Mouse (Mus musculus): ENCODE measurements around the gene Slc27a3. TPM values are rescaled to one million over a fixed set of nuclear protein-coding genes. Genes with fewer than 3 reads are reported as not detected.
"Not testable (repeated sequence)": the region's sequence is repeated elsewhere in the genome, so short reads cannot be mapped to it uniquely, and the experiment has no call there.

Gene Slc27a3
- total RNA-seq, 2 experiments from 2014 or later, result not detected

DNA sequence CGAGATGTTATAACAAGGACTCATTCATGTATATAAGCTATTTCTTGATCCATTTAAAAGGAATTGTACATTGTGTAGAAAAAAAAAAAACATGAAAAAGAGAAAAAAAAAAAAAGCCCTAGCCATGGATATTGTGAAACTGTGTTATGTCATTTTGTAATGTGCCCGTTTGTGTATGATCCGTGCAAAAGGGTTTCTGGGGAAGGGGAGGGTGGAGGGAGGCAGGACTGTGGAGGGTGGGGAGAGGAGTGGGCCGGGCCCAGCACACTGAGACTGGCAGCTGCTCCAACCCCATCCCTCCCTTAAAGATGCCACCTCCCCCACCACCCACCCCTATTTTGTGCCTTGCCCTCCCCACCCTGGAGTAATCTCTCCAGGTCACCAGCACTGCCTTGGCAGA lies 28.3 kb downstream of the Slc27a3 start:
- ATAC-seq (replicated peaks; ENCODE audit: low FRiP score, poor library complexity, severe bottlenecking), result no peak

DNA sequence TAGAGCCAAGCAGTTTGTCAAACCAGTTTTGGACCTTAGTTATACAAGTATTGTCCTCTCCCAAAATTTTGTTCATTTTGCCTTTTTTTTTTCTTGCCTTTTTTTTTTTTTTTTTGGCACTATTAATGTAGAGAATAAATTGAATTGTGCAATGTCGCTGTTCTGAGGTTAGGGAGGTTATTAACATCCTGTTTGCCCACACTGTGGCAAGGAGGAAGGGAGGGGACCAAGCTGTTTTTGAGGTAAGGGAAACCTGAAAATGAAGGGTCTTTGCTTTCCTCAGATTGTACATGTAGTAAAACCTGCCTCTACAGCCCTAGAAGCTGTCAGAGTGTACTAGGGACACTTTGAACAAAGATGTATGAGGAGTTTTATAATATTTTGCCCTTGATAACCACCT lies 30.5 kb downstream of the Slc27a3 start:
- no peak for ATAC-seq (replicated peaks; ENCODE audit: low FRiP score, poor library complexity, severe bottlenecking)

DNA sequence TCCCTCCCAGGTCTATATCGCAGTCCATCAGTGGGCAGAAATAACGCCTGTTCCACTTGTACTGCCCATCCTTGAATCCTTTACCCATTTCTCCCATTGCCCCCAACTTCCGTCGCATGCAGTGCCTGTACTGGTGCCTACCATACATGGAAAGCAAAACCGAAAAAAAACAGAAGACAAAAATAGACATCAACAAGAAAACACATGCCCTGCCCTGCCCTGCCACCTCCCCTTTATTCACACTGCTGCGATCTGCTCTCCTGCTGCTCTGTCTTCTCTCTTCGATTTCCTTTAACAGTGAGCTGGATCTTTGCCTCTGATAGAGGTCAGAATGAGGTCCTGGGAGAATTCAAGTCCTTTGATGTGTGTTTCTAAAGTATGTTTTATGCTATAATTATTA lies 31.8 kb downstream of the Slc27a3 start:
- no peak for ATAC-seq (replicated peaks; ENCODE audit: low FRiP score, poor library complexity, severe bottlenecking)

DNA sequence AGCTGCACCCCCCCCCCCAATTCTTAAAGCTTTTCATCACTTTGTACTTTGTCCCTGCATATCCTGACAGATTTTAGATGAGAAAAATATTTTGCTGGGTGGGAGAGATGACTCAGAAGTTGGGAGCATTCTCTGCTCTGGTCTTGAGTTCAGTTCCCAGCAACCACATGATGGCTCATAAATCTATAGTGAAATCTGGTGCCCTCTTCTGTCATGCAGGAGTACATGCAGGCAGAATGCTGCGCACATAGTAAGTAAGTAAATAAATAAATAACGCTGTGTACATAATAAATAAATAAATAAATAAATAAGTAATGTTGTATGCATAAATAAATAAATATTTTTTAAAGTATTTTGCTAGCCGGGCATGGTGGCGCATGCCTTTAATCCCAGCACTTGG lies 41.9 kb downstream of the Slc27a3 start:
- no peak for ATAC-seq (replicated peaks; ENCODE audit: low FRiP score, poor library complexity, severe bottlenecking)

DNA sequence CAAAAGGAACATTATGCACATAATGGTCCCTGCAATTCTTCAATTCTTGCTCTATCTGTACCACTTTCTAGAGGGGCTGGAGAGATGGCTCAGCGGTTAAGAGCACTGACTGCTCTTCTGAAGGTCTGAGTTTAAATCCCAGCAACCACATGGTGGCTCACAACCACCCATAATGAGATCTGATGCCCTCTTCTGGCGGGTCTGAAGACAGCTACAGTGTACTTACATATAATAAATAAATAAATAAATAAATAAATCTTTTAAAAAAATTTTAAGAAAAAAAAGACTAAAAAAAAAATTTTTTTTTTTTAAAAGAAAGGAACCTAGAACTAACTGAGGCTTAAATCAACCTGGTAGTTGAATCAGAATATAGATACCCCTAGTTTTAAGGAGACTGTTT lies 46.9 kb downstream of the Slc27a3 start:
- ATAC-seq (replicated peaks; ENCODE audit: low FRiP score, poor library complexity, severe bottlenecking), result not testable (repeated sequence)

DNA sequence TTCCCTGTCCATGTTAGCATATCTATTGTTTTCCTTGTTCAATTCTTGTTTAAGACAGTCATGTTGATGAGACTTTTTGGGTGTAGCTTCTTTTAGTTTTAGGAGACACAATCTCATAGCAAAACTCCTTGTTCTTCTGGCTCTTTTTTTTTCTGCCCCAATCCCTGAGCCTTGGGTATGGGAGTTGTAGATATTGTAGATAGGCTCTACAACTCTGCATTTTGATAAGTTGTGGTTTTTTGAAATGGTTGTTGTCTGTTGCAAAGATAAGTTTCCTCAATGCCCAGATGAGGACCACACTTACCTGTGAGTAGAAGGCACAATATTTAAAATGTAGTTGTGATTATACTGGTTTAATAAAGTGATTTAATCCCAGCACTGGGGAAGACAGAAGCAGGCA lies 49.6 kb downstream of the Slc27a3 start:
- ATAC-seq (replicated peaks; ENCODE audit: low FRiP score, poor library complexity, severe bottlenecking), result no peak

DNA sequence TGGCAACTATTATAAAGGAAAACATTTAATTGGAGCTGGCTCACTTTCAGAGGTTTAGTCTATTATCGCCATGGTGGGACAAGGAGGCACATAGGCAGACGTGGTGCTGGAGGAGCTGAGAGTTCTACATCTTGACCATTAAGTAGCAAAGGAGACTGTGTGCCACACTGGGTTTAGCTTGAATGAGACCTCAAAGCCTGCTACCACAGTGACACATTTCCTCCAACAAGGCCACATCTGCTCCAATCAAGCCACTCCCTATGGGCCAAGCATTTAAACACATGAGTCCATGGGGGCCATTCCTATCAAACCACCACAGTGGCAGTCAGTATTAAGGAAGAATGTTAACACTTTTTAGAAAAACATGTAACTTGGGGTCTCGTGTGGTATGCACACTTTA lies 51.5 kb downstream of the Slc27a3 start:
- no peak for ATAC-seq (replicated peaks; ENCODE audit: low FRiP score, poor library complexity, severe bottlenecking)

DNA sequence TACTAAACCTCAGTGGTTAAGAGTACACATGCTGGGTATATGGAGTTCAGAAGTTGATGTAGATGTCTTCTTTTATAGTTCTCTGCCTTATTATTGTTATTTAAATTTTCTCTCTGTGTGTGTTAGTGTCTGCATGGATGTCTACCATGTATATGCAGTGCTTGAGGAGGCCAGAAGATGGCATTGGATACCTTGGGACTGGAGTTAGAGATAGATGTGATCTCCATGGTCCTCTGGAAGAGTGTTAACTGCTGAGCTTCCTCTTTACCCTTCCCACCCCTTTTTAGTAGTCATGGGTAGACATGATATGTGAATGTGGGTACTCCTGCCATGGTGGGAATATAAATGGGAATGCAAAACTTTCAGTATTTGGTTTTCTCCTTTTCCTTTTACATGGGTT lies 54.2 kb downstream of the Slc27a3 start:
- no peak; the same call in 1 of the 2 replicates for ATAC-seq (replicated peaks; ENCODE audit: low FRiP score, poor library complexity, severe bottlenecking)

Other genes with a start within 250 kb of the Slc27a3 start
- gene Rps27, start 176.3 kb downstream of the Slc27a3 start, total RNA-seq (2015; ENCODE audit: low replicate concordance), result 1,008 and 1,082 TPM in 2 replicates
- gene Rps27, start 176.3 kb downstream of the Slc27a3 start, total RNA-seq (2017; ENCODE audit: low replicate concordance), result 1,107 and 1,635 TPM in 2 replicates
- gene Rab13, start 176.2 kb downstream of the Slc27a3 start, total RNA-seq (2015; ENCODE audit: low replicate concordance), result not detected in 2 replicates
- gene Rab13, start 176.2 kb downstream of the Slc27a3 start, total RNA-seq (2017; ENCODE audit: low replicate concordance), result 0.39 and 0.53 TPM in 2 replicates
- 10.9 and 46.5 TPM in 2 replicates for gene Jtb, start 158.3 kb downstream of the Slc27a3 start, total RNA-seq (2015; ENCODE audit: low replicate concordance)
- gene Jtb, start 158.3 kb downstream of the Slc27a3 start, total RNA-seq (2017; ENCODE audit: low replicate concordance), result 1.9 and 9.1 TPM in 2 replicates
- gene Creb3l4, start 146.4 kb downstream of the Slc27a3 start, total RNA-seq (2015; ENCODE audit: low replicate concordance), result not detected in 2 replicates
- gene Creb3l4, start 146.4 kb downstream of the Slc27a3 start, total RNA-seq (2017; ENCODE audit: low replicate concordance), result not detected in 2 replicates
- gene Slc39a1, start 141.8 kb downstream of the Slc27a3 start, total RNA-seq (2015; ENCODE audit: low replicate concordance), result 2.1 and 5.0 TPM in 2 replicates
- 2.2 and 7.4 TPM in 2 replicates for gene Slc39a1, start 141.8 kb downstream of the Slc27a3 start, total RNA-seq (2017; ENCODE audit: low replicate concordance)
- gene Crtc2, start 135.8 kb downstream of the Slc27a3 start, total RNA-seq (2015; ENCODE audit: low replicate concordance), result 10.8 and 14.3 TPM in 2 replicates
- 5.3 and 16.5 TPM in 2 replicates for gene Crtc2, start 135.8 kb downstream of the Slc27a3 start, total RNA-seq (2017; ENCODE audit: low replicate concordance)
- gene Dennd4b, start 124.8 kb downstream of the Slc27a3 start, total RNA-seq (2015; ENCODE audit: low replicate concordance), result 13.3 and 40.2 TPM in 2 replicates
- gene Dennd4b, start 124.8 kb downstream of the Slc27a3 start, total RNA-seq (2017; ENCODE audit: low replicate concordance), result 3.2 and 13.5 TPM in 2 replicates
- 55.8 and 59.8 TPM in 2 replicates for gene Gatad2b, start 96.8 kb downstream of the Slc27a3 start, total RNA-seq (2015; ENCODE audit: low replicate concordance)
- gene Gatad2b, start 96.8 kb downstream of the Slc27a3 start, total RNA-seq (2017; ENCODE audit: low replicate concordance), result 47.2 and 47.7 TPM in 2 replicates
- 6.7 and 12.6 TPM in 2 replicates for gene Ints3, start 43.7 kb upstream of the Slc27a3 start, total RNA-seq (2015; ENCODE audit: low replicate concordance)
- 13.2 and 18.2 TPM in 2 replicates for gene Ints3, start 43.7 kb upstream of the Slc27a3 start, total RNA-seq (2017; ENCODE audit: low replicate concordance)
- gene Npr1, start 75.9 kb upstream of the Slc27a3 start, total RNA-seq (2015; ENCODE audit: low replicate concordance), result not detected in 2 replicates
- gene Npr1, start 75.9 kb upstream of the Slc27a3 start, total RNA-seq (2017; ENCODE audit: low replicate concordance), result not detected in 2 replicates
- 61.6 and 86.5 TPM in 2 replicates for gene Ilf2, start 86.2 kb upstream of the Slc27a3 start, total RNA-seq (2015; ENCODE audit: low replicate concordance)
- 93.7 and 150 TPM in 2 replicates for gene Ilf2, start 86.2 kb upstream of the Slc27a3 start, total RNA-seq (2017; ENCODE audit: low replicate concordance)
- gene Snapin, start 101.1 kb upstream of the Slc27a3 start, total RNA-seq (2015; ENCODE audit: low replicate concordance), result 11.3 and 17.7 TPM in 2 replicates
- gene Snapin, start 101.1 kb upstream of the Slc27a3 start, total RNA-seq (2017; ENCODE audit: low replicate concordance), result 13.1 and 16.4 TPM in 2 replicates
- gene Chtop, start 119.6 kb upstream of the Slc27a3 start, total RNA-seq (2015; ENCODE audit: low replicate concordance), result 78.9 and 101 TPM in 2 replicates
- 47.3 and 66.6 TPM in 2 replicates for gene Chtop, start 119.6 kb upstream of the Slc27a3 start, total RNA-seq (2017; ENCODE audit: low replicate concordance)
- gene S100a1, start 124.5 kb upstream of the Slc27a3 start, total RNA-seq (2015; ENCODE audit: low replicate concordance), result 27.7 and 33.9 TPM in 2 replicates
- 18.2 and 22.8 TPM in 2 replicates for gene S100a1, start 124.5 kb upstream of the Slc27a3 start, total RNA-seq (2017; ENCODE audit: low replicate concordance)
- gene S100a13, start 124.5 kb upstream of the Slc27a3 start, total RNA-seq (2015; ENCODE audit: low replicate concordance), result 8.8 and 10.8 TPM in 2 replicates
- 6.7 and 9.5 TPM in 2 replicates for gene S100a13, start 124.5 kb upstream of the Slc27a3 start, total RNA-seq (2017; ENCODE audit: low replicate concordance)
- not detected in 2 replicates for gene S100a14, start 136.9 kb upstream of the Slc27a3 start, total RNA-seq (2015; ENCODE audit: low replicate concordance)
- gene S100a14, start 136.9 kb upstream of the Slc27a3 start, total RNA-seq (2017; ENCODE audit: low replicate concordance), result not detected in 2 replicates
- not detected in 2 replicates for gene S100a16, start 147.3 kb upstream of the Slc27a3 start, total RNA-seq (2015; ENCODE audit: low replicate concordance)
- not detected in 2 replicates for gene S100a16, start 147.3 kb upstream of the Slc27a3 start, total RNA-seq (2017; ENCODE audit: low replicate concordance)
- not detected in 2 replicates for gene S100a3, start 170.6 kb upstream of the Slc27a3 start, total RNA-seq (2015; ENCODE audit: low replicate concordance)
- not detected in 2 replicates for gene S100a3, start 170.6 kb upstream of the Slc27a3 start, total RNA-seq (2017; ENCODE audit: low replicate concordance)
- not detected in 2 replicates for gene S100a2, start 200.3 kb upstream of the Slc27a3 start, total RNA-seq (2015; ENCODE audit: low replicate concordance)
- not detected in 2 replicates for gene S100a2, start 200.3 kb upstream of the Slc27a3 start, total RNA-seq (2017; ENCODE audit: low replicate concordance)
- gene Gm42674, start 212.0 kb upstream of the Slc27a3 start, total RNA-seq (2015; ENCODE audit: low replicate concordance), result not detected in 2 replicates
- not detected in 2 replicates for gene Gm42674, start 212.0 kb upstream of the Slc27a3 start, total RNA-seq (2017; ENCODE audit: low replicate concordance)
- gene S100a4, start 213.8 kb upstream of the Slc27a3 start, total RNA-seq (2015; ENCODE audit: low replicate concordance), result 36.9 and 83.6 TPM in 2 replicates
- gene S100a4, start 213.8 kb upstream of the Slc27a3 start, total RNA-seq (2017; ENCODE audit: low replicate concordance), result 29.4 and 37.4 TPM in 2 replicates
- not detected in 2 replicates for gene S100a5, start 218.6 kb upstream of the Slc27a3 start, total RNA-seq (2015; ENCODE audit: low replicate concordance)
- not detected in 2 replicates for gene S100a5, start 218.6 kb upstream of the Slc27a3 start, total RNA-seq (2017; ENCODE audit: low replicate concordance)
- gene S100a6, start 222.9 kb upstream of the Slc27a3 start, total RNA-seq (2015; ENCODE audit: low replicate concordance), result 132 and 138 TPM in 2 replicates
- 41.6 and 73.8 TPM in 2 replicates for gene S100a6, start 222.9 kb upstream of the Slc27a3 start, total RNA-seq (2017; ENCODE audit: low replicate concordance)

Measured in erythroid progenitor cell, adult 5-6 weeks (primary cell).